Mouse (Mus musculus) spleen, postnatal 4 days (tissue): ENCODE data around the gene Tbc1d22a.

Source experiments
- DNase-seq, 2 experiments: peaks; one replicate each; pipeline ENCODE4 v3.0.0; 2022; ENCODE audit warnings: low spot score in 2 of 2

Tbc1d22a gene

DNA sequence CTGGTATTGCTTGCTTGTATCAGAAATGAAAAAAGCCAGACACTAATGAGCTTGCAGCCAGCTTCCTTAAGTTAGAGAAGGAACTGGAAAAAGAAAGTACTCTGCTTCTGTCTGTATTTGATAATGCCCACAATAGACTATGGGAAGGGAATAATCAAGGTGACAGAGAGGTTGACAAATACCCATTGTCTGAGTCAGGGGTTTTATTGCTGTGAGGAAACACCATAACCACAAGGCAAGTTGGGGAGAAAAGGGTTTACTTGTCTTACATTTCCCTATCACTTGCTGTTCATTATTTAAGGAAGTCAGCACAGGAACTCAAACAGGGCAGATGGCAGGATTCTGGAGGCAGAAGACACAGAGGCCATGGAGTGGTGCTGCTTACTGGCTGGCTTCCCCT lies 231.8 kb downstream of the Tbc1d22a start:
- DNase-seq, result no peak

DNA sequence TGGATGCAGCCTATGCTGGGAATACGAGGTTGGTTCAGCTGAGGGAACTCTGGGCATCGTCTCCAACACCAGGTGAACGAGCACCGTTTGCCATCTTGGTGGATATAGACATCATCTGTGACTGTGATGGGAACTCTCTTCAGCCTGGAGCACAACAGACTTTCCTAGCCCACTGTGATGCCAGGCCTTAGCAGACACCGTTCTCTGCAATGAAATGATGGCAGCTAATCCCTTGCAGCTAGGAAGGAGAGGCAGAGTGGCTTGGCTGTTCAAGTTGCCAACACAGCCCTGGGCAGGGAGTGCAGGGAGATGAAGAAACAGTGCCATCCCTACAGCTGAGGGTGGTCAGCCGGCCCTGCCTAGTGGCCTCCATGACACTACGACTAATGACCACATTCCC lies 233.0 kb downstream of the Tbc1d22a start:
- DNase-seq, result no peak

GRCm38 (mm10) chr15:86449236-86449635 lies 235.0 kb downstream of the Tbc1d22a start:
- DNase-seq, result no peak

DNA sequence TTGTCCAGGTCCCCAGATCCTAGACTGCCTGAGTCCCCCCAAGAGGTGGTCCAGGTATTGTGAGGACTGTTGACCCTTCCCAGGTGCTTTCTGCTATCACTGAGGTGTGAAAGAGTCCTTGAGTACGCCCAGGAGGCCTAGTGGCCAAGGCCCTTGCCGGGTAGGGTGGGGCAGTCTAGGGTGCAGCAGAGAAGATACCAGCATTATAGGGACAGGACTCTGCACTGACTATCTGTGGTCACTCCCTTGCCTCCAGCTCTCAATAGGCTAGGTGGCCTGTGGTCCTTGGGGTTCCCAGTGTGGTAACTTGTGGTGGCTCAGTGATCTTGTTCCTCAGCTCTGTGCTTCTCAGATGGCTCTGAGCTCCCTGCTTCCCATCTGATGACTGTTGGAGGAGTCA lies 235.5 kb downstream of the Tbc1d22a start:
- DNase-seq, result no peak

GRCm38 (mm10) chr15:86459413-86459812 lies 245.2 kb downstream of the Tbc1d22a start:
- no peak for DNase-seq

DNA sequence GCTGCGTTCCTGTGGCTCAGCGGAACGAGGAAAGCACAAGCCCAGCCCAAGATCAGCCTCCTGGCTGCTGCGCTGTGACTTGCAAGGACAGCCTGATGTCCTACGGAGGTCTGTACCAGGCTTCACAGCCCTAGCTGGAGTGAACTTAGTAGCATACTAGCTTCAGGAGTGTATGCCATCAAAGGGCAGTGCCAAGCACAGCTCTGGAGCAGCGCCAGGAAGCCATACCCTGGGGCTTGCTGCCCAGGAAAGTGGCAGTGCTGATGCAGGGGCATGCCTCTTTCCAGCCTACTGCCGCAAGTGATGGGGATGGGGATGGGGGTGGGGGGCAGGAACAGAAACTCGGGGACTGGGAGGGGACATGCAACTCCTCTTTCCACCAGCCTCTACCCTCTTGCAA lies 248.4 kb downstream of the Tbc1d22a start:
- DNase-seq, result no peak

- DNase-seq, result no peak
Observed at GRCm38 (mm10) chr15:86468082-86468481, 253.8 kb downstream of the Tbc1d22a start.

- DNase-seq, result no peak
Observed at GRCm38 (mm10) chr15:86471136-86471535, 256.9 kb downstream of the Tbc1d22a start.

- no peak for DNase-seq
Observed at GRCm38 (mm10) chr15:86473473-86473872, 259.2 kb downstream of the Tbc1d22a start.

DNA sequence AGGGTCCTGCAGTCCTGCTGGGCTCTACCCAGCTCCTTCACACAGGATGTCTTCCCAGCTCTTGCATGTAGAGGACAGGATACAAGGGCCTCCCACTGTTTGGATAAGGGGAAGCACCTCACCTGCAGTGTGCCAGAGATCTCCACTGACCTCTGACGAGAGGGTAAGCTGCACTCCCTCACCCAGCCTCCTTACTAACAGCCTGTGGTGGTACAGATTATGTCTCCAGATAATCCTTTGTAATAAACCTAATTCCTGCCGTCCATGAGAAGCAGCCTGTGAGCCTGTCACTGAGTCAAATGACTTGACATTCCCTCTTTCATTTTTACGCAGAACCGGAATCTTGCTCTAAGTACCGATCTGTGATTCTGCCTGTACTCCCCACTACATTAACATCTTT lies 260.7 kb downstream of the Tbc1d22a start:
- no peak for DNase-seq

DNA sequence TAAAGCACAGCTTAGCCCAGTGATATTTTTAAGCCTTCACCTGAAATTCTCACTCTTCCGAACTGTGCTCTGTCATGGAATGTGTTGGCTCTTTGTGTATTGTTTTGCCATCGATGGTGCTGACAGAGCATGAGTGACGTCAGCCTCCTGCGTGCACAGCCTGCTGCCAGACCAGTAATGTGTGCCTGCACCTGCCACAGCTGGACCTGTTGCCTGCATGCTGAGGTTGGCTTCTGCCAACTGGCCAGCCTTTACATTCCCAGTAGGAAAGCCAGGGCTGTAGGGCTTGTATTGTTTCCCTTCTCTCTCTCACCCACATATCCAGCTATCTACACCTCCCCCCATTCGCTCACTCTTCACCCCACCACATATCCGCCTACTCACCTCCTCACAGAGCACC lies 262.2 kb downstream of the Tbc1d22a start:
- no peak for DNase-seq

DNA sequence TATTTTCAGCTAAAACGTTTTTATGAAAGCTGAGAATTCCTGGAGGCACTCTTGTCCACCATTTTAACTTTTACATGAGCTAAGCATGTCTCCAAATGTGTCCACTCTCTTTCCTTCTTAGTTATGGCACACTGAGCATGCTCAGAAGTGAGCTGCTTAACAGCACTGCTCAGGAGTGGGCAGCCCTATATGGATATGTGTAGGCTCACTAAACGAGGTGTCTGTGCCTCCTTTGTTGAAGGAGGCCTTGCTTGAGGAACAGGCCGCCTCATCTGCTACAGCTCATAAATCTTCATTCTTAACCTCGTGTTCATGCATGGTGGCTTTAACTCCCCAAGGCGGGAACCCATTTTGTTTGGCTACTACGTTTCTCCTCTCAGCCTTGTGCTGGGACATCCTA lies 262.8 kb downstream of the Tbc1d22a start:
- no peak for DNase-seq

DNA sequence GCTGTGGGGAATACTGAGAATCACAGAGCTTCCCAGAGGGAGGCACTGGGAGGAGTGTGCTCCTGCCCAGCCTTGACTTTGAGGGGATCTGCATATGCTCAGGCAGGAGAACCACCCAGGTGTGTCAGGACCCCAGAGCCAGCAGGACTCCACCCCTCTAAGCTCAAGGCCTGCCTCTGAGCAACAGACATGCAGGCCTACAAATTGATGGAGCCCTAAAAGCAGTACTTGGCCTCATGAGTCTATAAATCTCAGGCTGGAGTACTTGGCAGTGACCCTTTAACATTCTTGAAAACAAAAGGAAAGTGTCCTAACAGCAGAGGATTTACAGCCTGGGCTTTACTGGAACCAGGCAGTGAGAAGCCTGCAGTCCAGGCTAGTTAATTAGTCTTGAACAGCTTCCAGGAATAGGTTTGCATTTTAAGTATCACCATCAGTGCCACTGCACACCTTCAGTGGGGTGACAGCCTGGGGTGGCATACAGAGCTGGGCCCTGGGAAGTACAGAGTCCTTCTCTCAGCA lies 263.3 kb downstream of the Tbc1d22a start:
- DNase-seq, result no peak

DNA sequence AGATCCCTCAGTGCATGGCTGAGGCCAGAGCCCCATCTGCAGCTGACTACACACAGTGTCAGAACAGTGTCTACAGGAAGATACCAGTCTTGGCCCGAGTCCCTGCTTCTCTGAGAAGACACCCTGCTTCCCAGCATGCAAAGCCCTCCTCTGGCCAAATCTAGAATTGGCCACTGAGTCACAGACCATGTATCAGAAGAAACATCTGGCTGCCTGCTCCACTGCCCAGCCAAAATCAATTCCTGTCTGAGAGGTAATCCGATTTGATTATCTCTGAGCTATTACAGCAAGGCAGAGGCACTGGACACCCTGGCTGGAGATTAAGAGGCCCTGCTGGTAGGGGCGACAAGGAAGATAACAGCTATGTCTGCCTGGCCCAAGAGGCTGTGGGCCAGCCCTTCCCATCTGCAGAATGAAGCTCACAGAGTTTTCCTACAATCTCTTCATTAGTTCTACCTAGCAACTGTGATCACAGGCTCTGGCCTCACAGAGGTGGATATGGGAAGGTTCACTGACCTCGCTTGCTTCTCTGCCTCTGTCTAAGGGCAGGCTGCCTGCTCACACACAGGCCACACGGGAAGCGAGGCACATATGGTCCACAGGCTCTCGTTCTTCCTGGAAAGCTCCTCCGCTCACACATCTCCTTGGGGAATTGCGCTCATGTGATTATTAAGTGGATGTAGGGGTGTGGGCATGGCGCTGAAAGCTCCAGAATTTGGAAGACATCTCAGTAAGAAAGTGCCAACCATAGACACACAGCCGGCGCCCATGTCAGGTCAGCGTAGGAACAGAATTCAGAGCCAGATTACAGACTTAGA lies 264.6 kb downstream of the Tbc1d22a start:
- DNase-seq, result no peak

DNA sequence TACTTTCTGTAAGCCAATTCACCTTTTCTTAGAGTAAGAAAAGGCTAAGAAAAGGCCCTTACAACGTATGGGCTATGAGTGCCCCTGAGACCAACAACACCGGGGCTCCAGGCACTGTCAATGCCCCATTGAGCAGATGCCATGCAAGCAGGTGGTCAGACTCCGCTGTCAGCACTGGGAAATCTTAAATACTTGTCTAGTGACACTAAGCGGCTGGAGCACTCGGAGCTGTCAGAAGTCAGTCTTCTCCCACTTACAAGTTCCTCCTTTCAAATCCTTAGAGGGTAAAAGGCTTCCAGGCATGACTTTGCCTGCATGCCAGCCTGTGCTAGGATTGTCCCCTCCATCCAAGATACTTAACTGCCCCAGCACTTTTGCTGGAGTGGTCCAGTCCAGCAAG lies 268.1 kb downstream of the Tbc1d22a start:
- DNase-seq, result no peak

GRCm38 (mm10) chr15:86485815-86486214 lies 271.6 kb downstream of the Tbc1d22a start:
- no peak for DNase-seq

DNA sequence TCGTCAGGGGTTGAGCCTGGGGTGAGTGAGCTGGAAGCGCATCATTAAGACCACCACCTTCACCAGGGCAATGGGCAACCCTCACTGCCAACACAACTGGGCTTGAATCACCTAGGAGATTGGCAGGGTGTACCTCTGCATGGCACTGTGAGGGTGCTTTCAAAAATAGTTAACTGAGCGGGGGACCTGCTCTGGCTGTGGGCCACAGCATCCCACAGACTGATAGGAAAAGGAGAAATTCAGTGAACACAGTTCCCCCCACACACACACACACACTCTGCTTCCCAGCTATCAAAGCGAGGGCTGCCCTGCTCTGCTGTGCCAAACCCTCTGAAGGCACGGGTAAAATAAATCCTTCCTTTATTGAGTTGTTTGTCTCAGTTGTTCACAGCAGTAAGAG lies 273.1 kb downstream of the Tbc1d22a start:
- no peak for DNase-seq

DNA sequence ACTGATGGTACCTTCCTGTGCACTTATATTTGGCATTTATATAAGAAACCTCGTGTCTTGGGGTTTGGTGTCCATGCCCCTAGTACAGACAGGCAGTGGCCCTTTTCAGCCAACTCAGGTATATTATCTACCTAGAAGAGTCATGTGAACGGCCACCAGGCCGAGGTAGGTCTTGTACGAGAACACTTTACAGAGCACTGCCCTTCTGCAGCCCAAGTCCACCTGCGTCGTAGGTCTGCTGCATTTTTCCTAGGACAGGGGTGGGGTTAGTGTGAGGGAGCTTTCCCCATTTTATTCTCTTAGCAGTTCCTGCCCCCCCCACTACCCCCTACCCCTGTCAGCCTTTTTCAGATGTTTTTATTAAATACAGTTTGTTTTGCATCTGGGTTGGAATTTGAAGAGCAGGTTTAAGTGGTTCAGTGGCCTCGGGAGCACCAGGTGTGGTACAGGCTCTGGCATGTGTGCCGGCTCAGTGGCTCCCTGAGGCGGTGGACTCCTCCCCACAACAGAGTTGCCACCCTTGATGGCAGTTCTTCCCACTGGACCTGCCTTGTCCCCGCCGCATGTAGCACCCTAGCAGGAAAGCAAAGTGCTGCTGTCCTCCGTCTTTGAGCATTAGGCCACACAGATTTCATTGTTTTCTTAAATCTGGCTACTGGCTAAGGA lies 277.3 kb downstream of the Tbc1d22a start:
- DNase-seq, result no peak

DNA sequence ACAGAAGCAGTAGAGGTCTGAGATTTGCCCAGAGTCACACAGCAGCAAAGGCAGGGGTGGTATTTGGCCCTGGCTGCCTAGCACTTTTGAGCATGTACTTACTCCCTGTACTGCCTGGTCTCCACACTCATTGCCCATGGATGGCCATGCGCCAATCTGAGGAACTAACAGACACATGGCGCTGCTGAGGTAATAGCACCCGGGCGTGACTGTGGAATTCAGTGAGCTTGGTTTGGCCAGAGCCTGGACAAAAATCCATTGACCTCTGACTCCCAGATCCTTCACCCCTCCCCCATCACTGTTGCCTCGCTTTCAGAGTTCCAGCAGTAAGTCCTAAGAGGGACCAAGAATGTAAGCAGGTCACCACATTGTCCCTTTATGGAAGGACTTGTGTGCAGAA lies 278.4 kb downstream of the Tbc1d22a start:
- DNase-seq, result no peak

DNA sequence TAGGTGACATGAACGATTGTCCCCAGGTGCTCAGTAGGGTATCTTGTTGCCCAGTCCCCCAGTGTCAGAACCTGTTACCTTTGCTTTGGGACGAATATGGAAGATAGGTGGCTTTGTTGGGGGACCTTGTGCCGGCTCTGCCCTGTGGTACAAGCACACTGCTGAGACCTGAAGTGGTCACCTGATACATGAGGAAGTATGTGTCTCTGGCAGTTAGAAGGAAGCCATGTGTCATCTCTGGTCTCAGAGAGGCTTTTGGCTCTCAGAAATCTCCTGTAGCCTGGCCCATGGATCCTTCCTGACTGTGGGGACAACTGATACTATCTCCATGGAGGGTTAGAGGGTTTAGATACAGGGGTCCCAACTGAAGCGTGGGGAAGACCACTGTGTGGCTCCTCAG lies 281.9 kb downstream of the Tbc1d22a start:
- no peak for DNase-seq

DNA sequence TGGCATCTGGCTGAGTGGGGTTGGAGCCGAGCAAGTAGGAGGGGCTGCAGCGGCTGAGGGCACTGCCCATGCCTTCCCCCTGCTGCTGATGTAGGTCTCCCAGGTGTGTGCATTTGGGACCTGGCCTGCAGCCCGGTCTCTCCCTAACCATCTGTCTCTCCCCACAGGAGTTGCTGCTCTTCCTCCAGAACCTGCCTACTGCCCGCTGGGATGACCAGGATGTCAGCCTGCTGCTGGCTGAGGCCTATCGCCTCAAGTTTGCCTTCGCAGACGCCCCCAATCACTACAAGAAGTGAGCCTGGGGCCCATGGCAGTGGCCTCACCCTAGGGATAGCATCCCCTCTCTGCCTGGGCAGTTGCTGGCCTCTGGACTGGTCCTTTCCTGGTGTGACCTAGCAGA lies 282.4 kb downstream of the Tbc1d22a start:
- DNase-seq, result no peak

DNA sequence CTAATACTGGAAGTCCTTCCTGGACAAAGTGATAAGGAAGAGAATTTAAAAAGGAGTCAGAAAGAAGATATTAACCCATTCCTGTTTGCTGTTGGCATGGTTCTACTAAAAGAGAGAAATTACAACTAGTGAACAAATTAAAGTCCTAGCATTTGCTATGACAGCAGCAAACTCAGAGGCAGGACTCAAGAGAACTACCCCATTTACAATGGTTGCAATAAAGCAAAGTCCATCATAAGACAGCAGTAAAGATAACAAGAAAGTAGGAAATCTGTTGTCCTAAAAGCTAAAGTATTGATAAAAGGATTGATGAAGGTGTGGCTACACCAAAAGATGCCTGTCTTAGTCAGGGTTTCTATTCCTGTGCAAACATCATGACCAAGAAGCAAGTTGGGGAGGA lies 286.3 kb downstream of the Tbc1d22a start:
- DNase-seq, result no peak

GRCm38 (mm10) chr15:86503413-86503812 lies 289.2 kb downstream of the Tbc1d22a start:
- no peak for DNase-seq
